Mouse (Mus musculus) layer of hippocampus, postnatal 36 days (tissue): ENCODE measurements at regions not wholly inside any gene's neighbourhood (a gene's known extent, or its start where the extent isn't known, plus 50 kb on each side); places are given as distances from the start of the nearest gene placed in this dataset.
A peak's percentile ranks its signal among the peaks of the same experiment; 100 is the strongest.

Experiments used
- DNase-seq, 2 experiments: peaks; one replicate each; pipeline ENCODE4 v3.0.0; 2022
- microRNA-seq, 2 experiments: library from miRNA; unstranded; fragments of <30 nt; microRNA quantifications; one replicate each; pipeline ENCODE4 v1.2.0; 2021

DNA sequence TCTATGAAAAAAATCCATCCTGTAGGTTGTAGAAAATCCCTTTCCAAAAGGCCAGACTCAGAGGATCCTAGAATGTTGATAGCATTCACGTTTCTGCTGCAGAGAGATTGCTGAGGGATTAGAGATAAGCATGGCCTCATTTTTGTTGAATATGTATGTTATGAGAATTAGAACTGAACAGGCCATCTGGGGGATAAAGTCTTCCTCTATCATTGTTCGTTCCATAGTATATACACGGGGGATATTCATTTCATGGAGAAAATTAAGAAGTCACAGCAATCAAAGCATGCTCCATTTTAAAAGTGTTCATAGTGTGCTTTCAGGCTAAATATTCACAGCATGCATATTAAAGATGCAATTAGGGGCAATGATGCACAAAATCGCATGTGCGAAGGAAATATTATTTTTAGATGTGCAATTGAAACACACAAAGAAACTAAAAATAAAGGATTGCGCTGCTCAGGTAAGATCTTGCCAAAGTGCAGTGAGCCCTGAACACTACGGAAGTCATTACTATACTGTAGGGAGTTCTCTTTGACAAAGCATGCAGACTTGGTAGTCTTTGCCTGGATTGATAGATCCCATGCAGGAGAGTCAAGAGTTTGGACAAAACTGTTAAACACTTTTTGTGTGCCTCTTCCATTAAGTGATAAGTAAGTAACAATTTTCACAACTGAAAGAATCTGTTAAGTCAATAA is 511.5 kb downstream of the Phf3 start:
- DNase-seq = no peak

- DNase-seq = no peak
These were observed 553.0 kb downstream of the Phf3 start for GRCm38 (mm10) chr1:30320657-30321262.

DNA sequence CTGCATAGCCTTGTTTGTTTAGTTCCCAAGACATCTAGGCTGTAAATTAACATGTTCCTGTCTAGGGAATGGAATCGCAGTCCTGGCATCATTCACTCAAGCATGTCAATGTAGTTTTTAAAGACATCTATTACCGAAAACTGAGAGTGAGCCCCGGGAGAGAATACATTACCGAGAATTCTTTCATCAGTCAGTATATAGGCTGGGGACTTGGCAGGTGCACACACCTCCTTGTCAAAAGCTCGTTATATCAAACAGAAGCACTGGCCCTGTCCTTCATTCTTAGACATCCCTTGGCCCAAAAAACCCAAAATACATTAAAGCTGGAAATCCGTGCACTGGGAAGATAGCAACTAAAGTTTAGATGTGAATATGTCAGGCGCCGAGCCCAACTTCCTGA is 555.5 kb downstream of the Phf3 start:
- DNase-seq = no peak

- no peak for DNase-seq
These were observed 584.6 kb downstream of the Phf3 start for GRCm38 (mm10) chr1:30289073-30289472.

DNA sequence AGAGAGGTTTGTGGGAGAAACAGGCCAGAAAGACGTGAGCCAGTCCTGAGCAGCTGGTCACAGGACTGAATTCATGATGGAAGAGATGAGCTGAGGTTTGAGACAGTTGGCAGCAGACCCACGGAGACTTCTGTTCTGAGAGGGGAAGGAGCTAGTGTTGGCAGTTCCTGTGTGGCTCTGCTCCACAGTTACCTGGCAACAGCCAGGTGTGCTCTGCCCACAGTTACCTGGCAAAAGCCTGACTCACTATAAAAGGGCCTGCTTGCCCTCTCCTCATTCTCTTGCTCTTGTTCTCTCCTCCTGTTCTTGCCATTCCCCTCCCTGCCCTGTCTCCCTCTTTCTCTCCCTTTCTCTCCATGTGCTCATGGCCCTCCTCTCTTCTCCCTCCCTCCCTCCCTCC is 611.3 kb downstream of the Phf3 start:
- no peak for DNase-seq

DNA sequence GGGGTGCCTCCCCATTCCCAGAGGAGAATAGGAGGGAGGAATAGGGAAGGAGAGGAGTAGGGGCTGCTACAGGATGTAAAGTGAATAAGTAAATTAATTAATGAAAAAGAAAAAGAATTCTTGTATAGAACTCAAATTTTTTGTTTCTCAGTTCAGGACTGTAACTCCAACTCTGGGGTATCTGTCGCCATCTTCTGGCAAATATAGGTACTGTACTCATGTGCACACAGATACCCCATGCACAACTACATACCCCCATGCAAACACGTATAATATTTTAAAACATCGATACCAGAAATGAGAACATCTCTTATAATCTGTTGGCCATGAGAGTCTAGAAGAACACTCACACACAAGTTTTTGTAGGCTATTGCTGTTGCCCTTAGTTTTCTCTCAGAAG is 614.2 kb downstream of the Phf3 start:
- DNase-seq = no peak

- no peak for DNase-seq
These were observed 656.9 kb downstream of the Phf3 start for GRCm38 (mm10) chr1:30216764-30217348.

DNA sequence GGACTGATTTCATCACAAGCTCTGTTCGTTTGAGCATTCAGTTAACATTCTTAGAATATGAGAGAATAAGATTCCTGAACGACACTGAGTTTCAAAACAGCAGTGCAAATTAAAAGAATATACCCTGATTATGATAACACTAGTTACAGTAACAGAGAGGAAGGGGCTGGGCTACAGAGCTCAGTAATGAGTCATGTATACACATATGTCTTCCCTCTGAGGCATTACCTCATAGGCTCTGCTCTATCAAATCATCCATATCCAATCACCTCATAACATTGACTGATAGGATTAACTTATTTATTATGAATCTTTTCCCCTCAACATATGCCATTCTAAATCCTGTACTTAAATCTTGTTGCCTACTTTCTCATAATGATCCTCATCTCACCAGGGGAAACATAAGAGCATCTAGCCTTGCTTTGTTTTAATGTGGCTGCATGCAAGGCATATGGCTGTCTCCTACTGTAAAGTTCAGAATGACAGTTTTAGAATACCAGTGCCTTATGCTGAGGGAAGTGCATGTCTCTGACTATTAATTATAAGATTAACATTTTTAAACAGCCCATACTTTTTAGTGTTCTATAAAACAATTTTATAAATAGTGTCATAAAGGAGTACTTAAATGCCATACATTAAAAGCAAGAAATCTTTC is 669.0 kb downstream of the Phf3 start:
- DNase-seq = no peak

DNA sequence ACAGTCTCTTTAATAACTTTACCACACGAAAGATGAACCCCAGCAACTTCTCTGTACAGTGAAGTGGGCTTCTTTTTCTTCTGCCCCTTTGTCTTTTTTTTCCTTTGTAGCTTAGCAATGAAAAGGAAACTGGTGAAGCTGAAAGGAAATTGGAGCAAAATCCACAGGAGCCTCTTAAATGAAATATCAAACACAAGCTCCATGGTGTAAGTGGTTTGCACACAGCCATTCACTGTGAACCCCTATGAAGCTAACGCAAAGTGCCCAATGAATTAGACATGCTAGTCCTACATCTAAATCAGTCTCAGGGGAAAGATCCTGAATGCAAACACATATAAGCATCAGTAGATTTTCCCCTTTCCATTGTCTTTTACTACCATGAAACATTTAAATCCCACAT is 697.5 kb downstream of the Phf3 start:
- DNase-seq = no peak

DNA sequence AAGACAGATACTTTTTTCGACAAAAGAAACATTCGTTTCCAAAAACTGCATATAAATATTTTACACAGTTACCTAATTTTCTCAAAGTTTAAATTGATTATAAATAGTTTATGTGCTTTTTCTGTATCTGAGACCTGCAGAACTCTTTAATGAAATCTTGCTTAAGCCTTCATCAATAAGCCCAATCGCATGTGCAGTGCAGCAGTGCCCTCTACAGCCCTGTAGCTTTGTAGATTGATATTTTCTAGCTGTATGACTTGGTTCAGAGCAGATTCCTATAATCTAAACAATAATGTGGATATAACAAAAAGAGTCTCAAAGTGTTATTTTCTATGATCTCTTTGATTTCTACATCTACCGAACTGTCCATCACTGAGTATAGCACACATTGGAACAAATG is 728.7 kb downstream of the Phf3 start:
- peak; percentile 54 to 60 for DNase-seq

DNA sequence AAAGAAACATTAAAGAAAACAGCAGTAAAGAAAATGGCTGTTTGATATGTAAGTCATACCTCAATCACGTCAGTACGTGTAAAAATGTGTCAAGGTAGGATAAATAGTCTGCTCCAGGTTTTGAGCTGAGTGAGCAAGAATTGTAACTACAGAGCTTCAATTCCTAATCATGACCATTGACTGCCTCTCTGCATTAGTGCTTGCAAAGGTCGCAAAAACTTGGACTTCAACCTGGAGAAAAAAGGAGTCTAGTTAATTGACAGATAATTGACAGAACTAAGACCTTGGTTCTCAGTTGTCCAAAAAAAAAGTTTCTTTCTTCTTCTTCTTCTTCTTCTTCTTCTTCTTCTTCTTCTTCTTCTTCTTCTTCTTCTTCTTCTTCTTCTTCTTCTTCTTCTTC is 759.5 kb downstream of the Phf3 start:
- no peak for DNase-seq

Small RNA genes in the stretch of these regions (microRNA-seq; reads per million reads assigned to microRNA genes)
- gene Gm27430 = 0 reads per million in 2 experiments
